ENCODE assay signal across 9 mouse cellular contexts in genomic region chr2:173272354-173272900, GRCm38 (mm10). TPM values are rescaled to one million over a fixed set of nuclear protein-coding genes. Genes with fewer than 3 reads are reported as not detected.
DNase-seq lines count a peak whose midpoint lies in the region; ATAC-seq and TF ChIP-seq lines count a peak whose summit lies in the region.
"Had no signal": no experiment of that assay in that cellular context is flagged by ENCODE, and none has a peak within 500 bp of the region (broad histone marks: within the 10 kb centered on the region; RNA-seq: fewer than 3 reads in every experiment).

No protein-coding gene starts in this region.

- no peak for ATAC-seq in hindbrain, embryonic 11.5 days (ENCODE audit: low FRiP score)
- no peak for ATAC-seq in neural tube, embryonic 14.5 days (ENCODE audit: low read depth)

- H3K27me3 ChIP-seq in hindbrain, embryonic 11.5 days (ENCODE audit: control insufficient read depth, insufficient read depth, low read length), result peaks cover 6% of the 10 kb centered on the region; the same call in 1 of the 2 replicates
- H3K27me3 ChIP-seq in hindbrain, embryonic 10.5 days (ENCODE audit: insufficient read depth, poor library complexity, severe bottlenecking), result peaks cover 80% of the 10 kb centered on the region
- no peaks in the 10 kb centered on the region; the same call in 1 of the 2 replicates for H3K27me3 ChIP-seq in neural tube, embryonic 14.5 days (ENCODE audit: control insufficient read depth, insufficient read depth, low read length)

- no peaks in the 10 kb centered on the region for H3K9me3 ChIP-seq in hindbrain, embryonic 11.5 days (ENCODE audit: control insufficient read depth, low read length)
- no peaks in the 10 kb centered on the region for H3K9me3 ChIP-seq in hindbrain, embryonic 10.5 days
- no peaks in the 10 kb centered on the region for H3K9me3 ChIP-seq in neural tube, embryonic 14.5 days (ENCODE audit: control insufficient read depth, low read length)

- H3K9ac ChIP-seq in hindbrain, embryonic 11.5 days (ENCODE audit: low read depth, low read length), result no peak overlapping the region
- H3K9ac ChIP-seq in neural tube, embryonic 14.5 days (replicated peaks; ENCODE audit: low read depth, low read length), result 0 out of 2 replicates have a peak overlapping the region, but pooled peaks have one; percentile 11

- 81% methylated on average over 11 of the region's 11 CpGs for WGBS in hindbrain, embryonic 11.5 days
- 77% methylated on average over 11 of the region's 11 CpGs for WGBS in hindbrain, embryonic 10.5 days
- 80% methylated on average over 11 of the region's 11 CpGs for WGBS in neural tube, embryonic 14.5 days

- no peak overlapping the region for H3K4me3 ChIP-seq in hindbrain, embryonic 11.5 days (ENCODE audit: low read depth, low read length)
- no peak overlapping the region for H3K4me3 ChIP-seq in hindbrain, embryonic 10.5 days
- peak overlapping the region; percentile 85; the same call in 1 of the 2 replicates for H3K4me3 ChIP-seq in embryonic fibroblast, embryonic 13.5 days (ENCODE audit: insufficient read depth, low read length)
- no peak overlapping the region for H3K4me3 ChIP-seq in neural tube, embryonic 14.5 days (ENCODE audit: low read depth, low read length)

- H3K4me2 ChIP-seq in hindbrain, embryonic 11.5 days (replicated peaks; ENCODE audit: low read depth, low read length), result no peak overlapping the region
- H3K4me2 ChIP-seq in neural tube, embryonic 14.5 days (ENCODE audit: low read depth, low read length), result peak overlapping the region; percentile 78

- peaks cover 11% of the 10 kb centered on the region for H3K4me1 ChIP-seq in hindbrain, embryonic 11.5 days (replicated peaks; ENCODE audit: control insufficient read depth, insufficient read depth, low read length)
- H3K4me1 ChIP-seq in hindbrain, embryonic 10.5 days (replicated peaks), result peaks cover 69% of the 10 kb centered on the region
- H3K4me1 ChIP-seq in embryonic fibroblast, embryonic 13.5 days (ENCODE audit: control insufficient read depth, insufficient read depth, low read length), result peaks cover 19% of the 10 kb centered on the region
- H3K4me1 ChIP-seq in neural tube, embryonic 14.5 days (ENCODE audit: control insufficient read depth, insufficient read depth, low read length), result peaks cover 49% of the 10 kb centered on the region

- H3K36me3 ChIP-seq in hindbrain, embryonic 11.5 days (ENCODE audit: control insufficient read depth, insufficient read depth, low read length), result no peaks in the 10 kb centered on the region
- no peaks in the 10 kb centered on the region for H3K36me3 ChIP-seq in hindbrain, embryonic 10.5 days
- no peaks in the 10 kb centered on the region for H3K36me3 ChIP-seq in neural tube, embryonic 14.5 days (ENCODE audit: control insufficient read depth, insufficient read depth, low read length)

- H3K27ac ChIP-seq in hindbrain, embryonic 11.5 days (ENCODE audit: low read depth, low read length), result no peak overlapping the region
- no peak overlapping the region for H3K27ac ChIP-seq in hindbrain, embryonic 10.5 days
- no peak overlapping the region for H3K27ac ChIP-seq in embryonic fibroblast, embryonic 13.5 days (ENCODE audit: insufficient read depth, low read length)
- no peak overlapping the region for H3K27ac ChIP-seq in neural tube, embryonic 14.5 days (ENCODE audit: low read depth, low read length)

- TF ChIP-seq POLR2A in embryonic fibroblast, embryonic 13.5 days (IDR thresholded peaks at IDR 0.05; ENCODE audit: low read depth, low read length), result no peak

- peak; percentile 6 for DNase-seq in hindbrain, embryonic 11.5 days (ENCODE audit: low spot score)
- no peak for DNase-seq in hindbrain, embryonic 10.5 days (ENCODE audit: low spot score)
- peak; percentile 39 for DNase-seq in adipocyte (ENCODE audit: low spot score)
- no peak for DNase-seq in right cerebral cortex, postnatal 25 days
- DNase-seq in natural killer cell, adult 2 months (ENCODE audit: low spot score in 2 of 2), result no peak
- DNase-seq: layer of hippocampus, adult 9-11 months; thymus, postnatal 25 days had no signal

- TF ChIP-seq CTCF in embryonic fibroblast, embryonic 13.5 days (IDR thresholded peaks at IDR 0.05; ENCODE audit: borderline replicate concordance, insufficient read depth, low read length), result no peak

RNA-seq across cellular contexts. Expression of gene Pmepa1, which starts 3.9 kb away (rescaled TPM):
- 3.4 and 5.0 TPM in 2 replicates for polyA plus RNA-seq in hindbrain, embryonic 11.5 days (2014; fragmentation: Nextera tagmentation; extraction: Ambion mirVana)
- 1.3 and 2.9 TPM in 2 replicates for polyA plus RNA-seq in hindbrain, embryonic 10.5 days (2016; fragmentation: Nextera tagmentation; extraction: Ambion mirVana)
- 141 and 142 TPM in 2 replicates for polyA plus RNA-seq in embryonic fibroblast, embryonic 13.5 days (2011; ENCODE audit: insufficient read length, low read depth, missing spikeins)
- polyA plus RNA-seq in neural tube, embryonic 14.5 days (2014; fragmentation: Nextera tagmentation; extraction: Ambion mirVana), result 5.6 and 6.8 TPM in 2 replicates

RNA-seq across cellular contexts. Expression of gene Zbp1, which starts 53.7 kb away (rescaled TPM):
- polyA plus RNA-seq in hindbrain, embryonic 11.5 days (2014; fragmentation: Nextera tagmentation; extraction: Ambion mirVana), result 0.33 TPM in 1 of 2 replicates, not detected in the other
- polyA plus RNA-seq in hindbrain, embryonic 10.5 days (2016; fragmentation: Nextera tagmentation; extraction: Ambion mirVana), result 0.17 and 0.73 TPM in 2 replicates
- polyA plus RNA-seq in embryonic fibroblast, embryonic 13.5 days (2011; ENCODE audit: insufficient read length, low read depth, missing spikeins), result 2.6 and 5.6 TPM in 2 replicates
- polyA plus RNA-seq in neural tube, embryonic 14.5 days (2014; fragmentation: Nextera tagmentation; extraction: Ambion mirVana), result 0.12 TPM in 1 of 2 replicates, not detected in the other

Comparison
In these comparisons a context has a peak if more than half of its experiments do, and no peak if none do; other contexts are left out.
1. DNase-seq: peak in hindbrain, embryonic 11.5 days (single experiment) and adipocyte (single experiment); none in hindbrain, embryonic 10.5 days (single experiment), right cerebral cortex, postnatal 25 days (single experiment) and natural killer cell, adult 2 months (0 of 2).
2. RNA of gene Pmepa1, which starts 3.9 kb away (polyA plus RNA-seq): 141 to 142 TPM in embryonic fibroblast, embryonic 13.5 days; 5.6 to 6.8 TPM in neural tube, embryonic 14.5 days, 3.4 to 5.0 TPM in hindbrain, embryonic 11.5 days and 1.3 to 2.9 TPM in hindbrain, embryonic 10.5 days; every median in the first group is over 10 times any median in the second.